Mouse (Mus musculus) G1E-ER4 (cell line): ENCODE measurements around the gene Hist1h2af. TPM values are rescaled to one million over a fixed set of nuclear protein-coding genes. Genes with fewer than 3 reads are reported as not detected.

Experiments used
- GATA1 ChIP-seq: IDR thresholded peaks from one replicate; pipeline ENCODE4 v1.8.0; 2012; ENCODE audit warnings: low read length, inconsistent platforms
- polyA plus RNA-seq: library from polyadenylated mRNA; stranded (reverse); fragments of >175 nt; gene quantifications from 2 replicates; pipeline ENCODE4 v1.2.3, GENCODE M21; 2012

Hist1h2af gene
- polyA plus RNA-seq, 1 experiment: 3,312 TPM

DNA sequence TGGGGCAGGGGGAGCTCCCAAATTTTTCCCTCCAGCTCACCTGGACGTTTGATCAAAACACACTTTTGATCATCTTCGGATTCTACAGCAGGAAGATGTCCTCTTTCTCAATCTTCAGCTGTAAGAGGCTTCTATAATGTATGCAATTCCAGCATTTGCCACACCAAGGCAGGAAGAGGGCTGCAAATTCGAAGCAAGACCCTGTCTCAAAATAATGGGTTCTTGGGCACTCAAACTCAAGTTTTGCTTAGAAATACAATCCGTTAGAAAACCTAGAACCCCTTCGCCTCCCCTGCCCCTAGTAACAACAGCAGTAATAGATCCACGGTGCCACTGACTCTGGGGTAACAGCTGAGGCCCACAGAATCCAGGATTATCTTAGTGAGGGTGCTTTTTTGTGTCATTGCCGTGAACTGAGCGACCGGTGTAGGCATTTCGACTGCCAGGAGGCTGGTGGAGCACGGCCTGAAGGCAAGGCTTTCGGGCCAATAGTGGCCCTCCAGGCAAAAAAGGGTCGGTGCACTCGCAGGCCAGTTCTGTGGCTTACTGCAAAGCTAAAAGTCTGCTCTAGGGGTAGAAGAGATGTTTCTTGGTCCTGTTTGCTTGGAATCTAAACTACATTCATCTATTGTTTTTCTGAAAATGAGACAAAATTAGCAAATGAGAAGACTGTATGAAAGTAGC, 27.9 kb upstream of the Hist1h2af start:
- no peak for TF ChIP-seq GATA1

DNA sequence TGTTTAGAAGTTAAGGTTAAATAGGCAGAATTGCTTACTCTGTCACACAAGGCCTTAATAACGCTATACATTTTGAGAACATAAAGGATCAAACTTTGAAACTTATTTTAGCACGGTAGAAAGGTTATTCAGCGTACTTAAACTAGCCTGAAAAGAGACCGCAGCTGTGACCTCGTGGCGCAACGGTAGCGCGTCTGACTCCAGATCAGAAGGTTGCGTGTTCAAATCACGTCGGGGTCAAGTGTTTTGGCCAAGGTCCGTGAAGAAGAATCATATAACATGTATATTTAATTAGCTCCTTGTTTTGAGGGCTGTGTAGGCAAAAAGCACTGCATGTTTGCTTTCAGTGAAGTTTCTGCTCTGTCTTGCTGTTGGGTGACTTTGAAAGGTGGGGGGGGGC, 27.4 kb upstream of the Hist1h2af start:
- no peak for TF ChIP-seq GATA1

DNA sequence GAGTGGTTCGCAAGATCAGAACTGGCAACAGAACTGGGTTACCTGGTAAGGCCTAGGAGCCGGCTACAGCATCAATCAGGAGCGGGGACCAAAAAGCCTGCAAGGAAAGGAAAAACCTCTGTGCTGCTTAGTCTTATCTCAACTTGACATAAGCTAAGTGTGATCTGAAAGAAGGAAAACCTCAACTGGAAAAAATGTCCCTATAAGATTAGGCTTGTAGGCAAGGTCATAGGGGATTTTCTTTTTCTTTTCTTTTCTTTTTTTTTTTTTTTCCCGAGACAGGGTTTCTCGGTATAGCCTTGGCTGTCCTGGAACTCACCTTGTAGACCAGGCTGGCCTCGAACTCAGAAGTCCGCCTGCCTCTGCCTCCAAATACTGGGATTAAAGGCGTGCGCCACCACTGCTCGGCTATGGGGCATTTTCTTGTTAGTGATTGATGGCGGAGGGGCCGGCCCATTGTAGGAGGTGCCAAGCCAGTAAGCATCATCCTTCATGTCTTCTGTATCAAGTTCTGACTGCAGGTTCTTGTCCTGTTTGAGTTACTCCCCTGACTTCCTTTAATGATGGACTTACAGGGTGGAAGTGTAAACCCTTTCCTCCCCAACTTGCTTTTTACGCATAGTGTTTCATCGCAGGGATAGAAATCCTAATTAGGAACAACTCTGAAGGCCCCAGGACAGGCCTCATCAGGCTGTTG, 26.7 kb upstream of the Hist1h2af start:
- TF ChIP-seq GATA1: no peak

DNA sequence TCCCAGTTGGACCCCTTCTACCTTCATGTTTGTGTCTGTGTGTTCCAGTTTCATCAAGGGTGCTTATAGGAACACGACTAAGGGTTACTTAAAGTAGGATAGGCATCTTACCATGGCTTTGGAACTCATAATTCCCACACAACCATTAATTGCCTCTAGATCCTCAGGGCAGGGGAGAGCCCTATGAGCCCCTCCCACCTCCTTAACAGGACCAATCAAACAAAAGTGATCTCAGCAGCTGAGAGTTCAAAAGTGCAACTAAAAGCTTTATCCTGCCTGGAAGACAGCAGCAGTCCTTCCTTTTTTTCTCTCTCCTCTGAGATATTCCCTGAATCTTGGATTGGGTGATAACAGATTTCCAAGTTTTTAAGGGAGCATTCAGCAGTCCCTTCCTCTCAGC, 23.6 kb upstream of the Hist1h2af start:
- no peak for TF ChIP-seq GATA1

DNA sequence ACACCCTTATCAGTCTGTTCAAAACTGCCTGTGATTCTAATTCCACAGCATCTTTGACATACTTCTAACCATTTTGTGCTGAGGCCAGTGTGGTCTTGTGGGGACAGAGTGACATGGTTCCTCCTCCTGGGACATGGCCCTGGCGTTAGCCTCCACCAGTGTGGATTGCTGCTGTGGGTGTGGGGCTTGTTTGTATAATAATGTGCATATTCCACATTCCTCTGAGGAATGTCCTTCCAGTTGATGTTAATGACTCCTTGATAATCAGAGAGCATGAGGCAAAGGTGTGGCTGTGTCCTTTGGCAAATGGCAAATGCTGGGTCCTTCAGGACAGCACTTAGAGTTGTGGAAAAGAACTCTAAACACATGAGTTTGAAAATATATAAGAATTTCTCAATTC, 20.2 kb upstream of the Hist1h2af start:
- TF ChIP-seq GATA1: no peak

DNA sequence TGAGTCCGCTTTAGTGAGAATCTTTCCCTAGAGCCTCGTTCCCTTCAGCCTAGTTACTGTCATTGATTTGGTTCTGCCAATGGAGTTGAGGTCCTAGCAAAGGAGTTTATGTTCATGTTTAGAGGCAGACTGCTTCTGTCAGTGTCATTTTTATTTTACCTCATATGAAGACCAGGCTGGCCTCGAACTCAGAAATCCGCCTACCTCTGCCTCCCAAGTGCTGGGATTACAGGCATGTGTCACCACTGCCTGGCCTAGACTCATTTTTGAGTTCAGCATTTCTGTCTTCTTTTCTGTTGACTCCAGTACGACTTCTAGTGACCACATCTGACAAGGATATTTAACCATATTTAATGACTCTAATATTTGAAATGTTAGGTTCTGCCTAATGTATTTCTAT, 18.4 kb upstream of the Hist1h2af start:
- TF ChIP-seq GATA1: no peak

DNA sequence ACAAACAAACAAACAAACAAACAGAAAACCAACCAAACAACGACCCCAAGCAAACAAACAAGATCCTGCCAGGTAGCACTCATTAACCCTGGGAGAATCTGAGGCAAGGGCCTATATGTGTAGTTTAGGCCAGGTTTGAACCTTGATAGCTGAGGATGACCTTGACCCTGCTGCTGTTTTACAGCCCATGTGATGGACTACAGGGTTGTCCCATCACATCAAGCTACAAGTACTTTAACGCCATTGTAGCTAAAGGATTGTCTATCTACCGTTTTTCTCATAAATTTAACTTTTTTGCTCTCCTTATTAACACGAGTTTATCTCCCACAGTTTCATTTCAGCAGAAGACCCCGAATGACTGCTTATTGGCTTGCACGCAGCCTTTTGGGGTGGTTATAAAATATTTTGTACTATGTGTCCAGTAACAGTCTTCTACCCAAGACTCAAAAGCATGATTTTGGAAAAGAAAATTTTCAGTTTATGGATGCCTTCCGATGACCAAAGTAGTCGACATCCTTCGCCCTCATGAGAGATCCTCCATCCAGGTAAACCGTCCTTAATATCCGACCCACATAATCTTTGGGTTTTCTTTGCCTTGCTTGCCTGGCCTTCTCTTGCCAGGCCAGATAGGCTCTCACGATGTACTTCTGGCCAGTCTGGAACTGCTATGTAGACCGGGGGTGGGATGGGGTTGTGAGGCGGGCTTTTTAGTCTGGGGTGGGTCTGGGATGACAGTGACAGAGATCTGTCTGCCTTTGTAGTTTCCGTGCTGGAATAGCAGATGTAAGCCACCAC, 17.7 kb upstream of the Hist1h2af start:
- no peak for TF ChIP-seq GATA1

DNA sequence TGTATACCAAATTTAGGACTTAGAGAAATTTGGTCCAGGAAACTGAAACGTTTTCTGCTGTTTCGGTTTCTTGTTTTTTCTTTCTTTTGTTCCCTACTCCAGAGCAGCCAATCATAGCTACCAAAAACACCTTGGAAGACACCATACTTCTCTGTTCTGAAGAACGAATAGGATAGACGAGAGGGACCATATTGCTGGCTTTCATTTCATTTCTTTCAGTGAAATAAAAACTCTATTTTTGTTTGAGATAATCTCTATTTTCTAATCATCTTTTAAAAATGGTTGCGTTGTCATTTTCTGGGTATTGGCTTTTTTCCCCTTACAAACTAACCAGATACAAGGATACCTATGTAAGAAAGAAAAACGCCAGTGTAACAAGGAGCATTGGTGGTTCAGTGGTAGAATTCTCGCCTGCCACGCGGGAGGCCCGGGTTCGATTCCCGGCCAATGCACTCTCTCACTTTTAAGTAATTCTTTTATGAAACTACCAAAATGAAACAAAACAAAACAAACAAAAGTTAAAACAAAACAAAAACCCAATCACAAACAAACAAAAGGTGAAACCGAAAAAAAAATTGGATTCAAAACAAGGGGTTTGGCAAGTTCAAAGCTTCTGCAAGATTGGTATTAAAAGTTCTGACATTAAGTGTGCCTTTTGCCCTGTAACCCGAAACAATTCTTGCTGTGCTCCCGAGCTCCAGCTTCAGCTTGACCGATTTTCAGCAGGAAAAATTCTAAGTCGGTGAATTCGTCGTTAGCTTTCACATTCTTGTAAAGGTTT, 16.7 kb upstream of the Hist1h2af start:
- TF ChIP-seq GATA1: no peak

DNA sequence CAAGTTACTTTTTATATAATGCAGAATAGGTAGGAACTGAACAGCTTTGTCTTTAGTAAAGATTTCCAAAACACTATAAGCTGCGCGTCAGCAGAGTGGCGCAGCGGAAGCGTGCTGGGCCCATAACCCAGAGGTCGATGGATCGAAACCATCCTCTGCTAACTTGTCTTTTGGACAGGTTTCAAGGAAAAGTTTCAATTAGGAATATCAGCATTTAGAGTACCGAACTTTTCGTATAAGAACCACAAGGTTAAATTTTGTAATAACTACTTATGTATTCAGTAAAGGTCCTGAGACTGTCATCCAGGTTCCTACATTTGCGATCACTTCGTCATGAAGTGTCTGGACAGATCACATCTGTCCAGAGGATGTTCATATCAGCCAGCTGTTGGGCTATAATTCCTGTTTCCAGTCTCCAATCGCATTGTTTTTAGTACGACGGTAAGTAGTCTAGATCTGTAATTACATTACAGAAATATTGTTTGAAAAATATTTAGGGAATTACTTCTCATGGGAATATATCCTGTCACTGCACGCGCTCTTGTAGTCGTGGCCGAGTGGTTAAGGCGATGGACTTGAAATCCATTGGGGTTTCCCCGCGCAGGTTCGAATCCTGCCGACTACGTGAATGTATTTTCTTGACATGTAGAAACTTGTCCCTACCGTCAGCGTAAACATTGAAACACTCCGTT, 16.0 kb upstream of the Hist1h2af start:
- no peak for TF ChIP-seq GATA1

DNA sequence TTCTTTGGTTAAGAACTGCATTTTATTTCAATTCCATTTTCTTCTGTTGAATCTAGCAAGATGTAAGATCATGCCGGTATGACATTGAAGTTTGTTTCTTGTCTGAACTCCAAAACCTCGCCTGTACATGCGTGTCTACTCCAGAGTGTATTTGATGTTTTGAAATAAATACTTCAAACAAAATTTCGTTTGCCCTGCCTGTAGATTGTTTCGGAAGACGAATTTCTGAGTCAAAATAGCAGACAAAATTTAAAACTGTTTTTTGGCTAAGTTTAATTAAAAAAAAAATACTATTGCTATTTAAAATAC, 15.5 kb upstream of the Hist1h2af start:
- TF ChIP-seq GATA1: no peak

DNA sequence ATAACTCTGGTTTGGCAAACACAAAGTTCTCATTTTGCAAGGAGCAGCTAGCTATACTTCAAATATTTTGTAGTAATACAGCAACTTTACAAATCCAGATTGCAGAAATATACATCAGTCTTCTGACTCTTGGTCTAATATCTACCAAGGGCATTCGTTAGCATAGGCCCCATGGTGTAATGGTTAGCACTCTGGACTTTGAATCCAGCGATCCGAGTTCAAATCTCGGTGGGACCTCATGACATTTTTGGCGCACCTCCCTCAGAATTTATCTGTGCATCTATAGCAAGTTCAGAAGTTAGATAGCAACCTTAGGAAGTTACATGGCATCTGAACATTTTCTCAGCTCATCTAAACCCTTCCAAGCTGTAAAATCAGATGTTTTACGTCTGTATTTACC, 14.8 kb upstream of the Hist1h2af start:
- peak; percentile 55 for TF ChIP-seq GATA1

DNA sequence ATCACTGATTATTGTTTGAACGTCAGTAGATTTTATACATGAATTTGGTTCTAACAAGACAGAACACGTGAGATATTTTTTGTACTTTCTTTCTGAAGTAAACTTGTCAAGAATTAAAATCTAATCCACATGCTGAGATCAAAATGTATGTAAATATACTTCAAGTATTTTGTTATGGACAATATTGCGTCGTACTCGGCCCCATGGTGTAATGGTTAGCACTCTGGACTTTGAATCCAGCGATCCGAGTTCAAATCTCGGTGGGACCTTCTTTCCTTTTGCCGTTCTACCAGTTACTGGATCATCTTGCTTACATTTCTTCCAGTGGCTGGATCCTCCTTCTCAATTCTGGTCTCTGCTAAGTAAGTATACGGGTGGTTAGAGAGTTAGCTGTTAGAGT, 14.3 kb upstream of the Hist1h2af start:
- TF ChIP-seq GATA1: no peak

DNA sequence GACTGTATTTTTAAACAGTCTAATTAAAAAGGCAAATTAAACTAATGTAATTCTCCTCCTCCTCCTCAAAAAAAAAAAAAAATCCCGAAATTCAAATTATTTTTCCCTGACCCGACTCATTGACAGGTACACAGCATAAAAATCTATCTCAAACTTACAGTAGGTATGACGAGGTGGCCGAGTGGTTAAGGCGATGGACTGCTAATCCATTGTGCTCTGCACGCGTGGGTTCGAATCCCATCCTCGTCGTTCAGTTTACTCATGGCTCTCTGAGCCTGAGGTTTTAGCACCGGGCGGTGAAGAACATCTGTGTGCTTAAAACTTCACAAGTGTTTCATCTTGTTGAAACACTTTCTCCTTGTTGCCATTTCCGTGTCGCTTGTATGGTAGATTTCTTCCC, 12.0 kb upstream of the Hist1h2af start:
- TF ChIP-seq GATA1: no peak

DNA sequence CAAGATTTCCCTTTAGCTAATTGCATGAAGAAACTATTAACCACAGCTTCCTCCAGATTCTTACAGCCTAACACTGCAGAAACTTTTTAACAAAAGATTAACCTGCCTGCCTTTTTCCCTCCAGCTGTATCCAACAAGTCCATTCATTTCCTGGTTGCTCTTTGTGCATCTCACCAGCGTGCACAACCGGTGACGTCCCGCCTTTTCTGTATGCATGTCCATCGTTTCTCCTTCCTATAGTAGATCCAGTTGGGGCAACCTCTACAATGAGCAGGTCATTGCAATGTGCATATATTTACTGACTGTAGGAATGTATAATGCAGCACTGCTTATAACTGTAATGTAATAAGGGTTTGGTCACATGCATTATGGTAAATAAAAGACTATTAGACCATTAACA, 9.7 kb upstream of the Hist1h2af start:
- TF ChIP-seq GATA1: no peak

DNA sequence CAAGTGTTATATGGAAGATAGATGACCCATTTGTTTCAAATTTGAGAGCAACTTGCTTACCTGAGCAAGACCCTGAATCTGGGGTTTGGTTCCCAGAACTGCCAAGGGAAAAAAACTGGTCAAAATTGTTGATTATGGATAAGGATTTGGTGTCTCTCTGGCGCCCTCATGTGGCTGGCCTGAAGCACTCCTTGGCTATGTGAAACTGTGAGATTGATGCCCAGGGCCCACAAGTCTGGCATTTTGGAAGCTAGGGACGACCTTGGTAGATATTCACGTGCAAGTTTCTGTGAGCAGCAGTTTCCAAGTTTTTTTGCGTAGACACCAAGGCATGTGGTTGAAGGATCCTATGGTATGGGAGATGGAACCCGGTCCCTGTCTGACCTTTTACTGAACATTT, 9.1 kb upstream of the Hist1h2af start:
- TF ChIP-seq GATA1: no peak

DNA sequence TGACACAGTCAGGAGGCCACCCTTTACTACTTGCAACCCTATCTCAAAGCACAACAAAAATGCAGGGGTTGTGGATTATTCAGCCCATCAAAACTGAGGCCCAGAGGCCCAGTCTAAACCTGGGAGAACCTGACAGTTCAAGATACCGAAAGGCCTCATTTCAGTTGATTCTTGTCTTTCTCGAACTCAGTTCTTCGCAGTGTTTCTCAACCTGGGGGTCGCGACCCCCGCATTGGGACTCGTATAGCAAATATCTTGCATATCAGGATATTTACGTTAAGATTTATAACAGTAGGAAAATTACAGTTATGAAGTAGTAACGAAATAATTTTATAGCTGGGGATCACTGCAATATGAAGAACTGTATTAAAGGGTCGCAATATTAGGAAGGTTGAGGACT, 7.8 kb upstream of the Hist1h2af start:
- no peak for TF ChIP-seq GATA1
